Comparison of ENCODE assay signal across 8 mouse cellular contexts in genomic region chr2:32912210-32912804, GRCm38 (mm10). TPM values are rescaled to one million over a fixed set of nuclear protein-coding genes. Genes with fewer than 3 reads are reported as not detected.
DNase-seq lines count a peak whose midpoint lies in the region; ATAC-seq lines count a peak whose summit lies in the region.

No protein-coding gene starts in this region.

- intact Hi-C loops in left cerebral cortex, postnatal 4 days (cut with DNase I), result loop anchor here (2.0 kb wide), 1 partner anchor 48 kb away; no protein-coding TSS in a partner anchor

- peak; percentile 32; the same call in 1 of the 2 replicates for ATAC-seq in frontal cortex, adult (ENCODE audit: low TSS enrichment)
- peak; percentile 74 for ATAC-seq in inflammation-experienced regulatory T-cells, adult 6 months
- peak; percentile 87 for ATAC-seq in monocyte, adult 5-6 weeks (replicated peaks; ENCODE audit: insufficient number of reproducible peaks, low FRiP score, low TSS enrichment, poor library complexity, severe bottlenecking)

- DNase-seq in 3134 (ENCODE audit: extremely low read depth, insufficient read length, low spot score) (peak; percentile 73), NIH3T3 (ENCODE audit: low read depth) (peak; percentile 94)
- peak; percentile 87 for DNase-seq in cerebellum, adult 9-10 months
- DNase-seq in left cerebral cortex, postnatal 4 days, result peak; percentile 85
- DNase-seq in telencephalon, adult 2 months (ENCODE audit: low read depth, low spot score), result peak; percentile 89

RNA-seq across cellular contexts. Expression of gene Fam129b, which starts 36.4 kb away (rescaled TPM):
- 1 to 10 TPM in 1 of 3 experiments, under 1 TPM in 2; 0.15 to 3.2 (median 0.90) TPM for polyA plus RNA-seq in inflammation-experienced regulatory T-cells, adult 6 months (2017; shearing (Covaris generic))
- total RNA-seq in left cerebral cortex, postnatal 4 days (2021), result 10 to 100 TPM; 55.1 to 63.3 TPM
- total RNA-seq in monocyte, adult 5-6 weeks (2017), result 12.9 to 14.8 TPM (median 14.4 TPM) in 3 replicates

RNA-seq across cellular contexts. Expression of gene Rpl12, which starts 49.1 kb away (rescaled TPM):
- polyA plus RNA-seq in inflammation-experienced regulatory T-cells, adult 6 months (2017; shearing (Covaris generic)), result 100 to 1,000 TPM in 1 of 3 experiments, 10 to 100 TPM in 2; 18.9 to 858 (median 48.2) TPM
- 100 to 1,000 TPM; 200 to 215 TPM for total RNA-seq in left cerebral cortex, postnatal 4 days (2021)
- total RNA-seq in monocyte, adult 5-6 weeks (2017), result 941 to 1,144 TPM (median 1,080 TPM) in 3 replicates

RNA-seq across cellular contexts. Expression of gene Lrsam1, which starts 49.1 kb away (rescaled TPM):
- 1 to 10 TPM; 4.2 to 7.3 (median 7.3) TPM for polyA plus RNA-seq in inflammation-experienced regulatory T-cells, adult 6 months (2017; shearing (Covaris generic))
- 10 to 100 TPM; 47.6 to 47.7 TPM for total RNA-seq in left cerebral cortex, postnatal 4 days (2021)
- 5.4 to 13.6 TPM (median 6.6 TPM) in 3 replicates for total RNA-seq in monocyte, adult 5-6 weeks (2017)

Comparison
In these comparisons a context has a peak if more than half of its experiments do, and no peak if none do; other contexts are left out.
1. Peak in every context shown above with its lines: DNase-seq and ATAC-seq.
2. ATAC-seq: peak in every context shown above with its lines; median percentile 87 in monocyte, adult 5-6 weeks; 74 in inflammation-experienced regulatory T-cells, adult 6 months; 32 in frontal cortex, adult.